Mouse (Mus musculus): ENCODE results near the gene Astn2.

The Astn2 gene

GRCm38 (mm10) chr4:65969318-65969717 lies 435.1 kb downstream of the Astn2 start:
- DNase-seq (ENCODE audit: low spot score), result no peak

DNA sequence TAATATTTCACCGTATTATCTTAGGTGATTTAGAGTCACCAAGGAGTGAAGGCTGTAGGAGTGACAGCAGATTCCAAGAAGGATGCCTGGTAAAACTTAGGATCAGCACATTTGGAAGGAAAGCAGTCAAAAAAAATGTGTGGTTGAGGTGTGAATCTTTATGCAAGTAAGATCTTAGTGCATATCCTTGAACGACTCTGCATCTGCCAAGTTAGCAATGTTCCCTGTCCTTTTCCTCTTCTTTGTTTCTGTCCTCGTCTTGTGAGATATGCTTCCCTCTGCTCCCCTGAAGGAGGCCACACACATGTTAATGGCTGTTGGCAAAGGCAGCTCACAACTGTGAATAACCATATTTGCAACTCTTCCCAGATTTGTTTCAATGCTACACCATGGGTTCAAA lies 439.8 kb downstream of the Astn2 start:
- DNase-seq (ENCODE audit: low spot score), result no peak

- DNase-seq (ENCODE audit: low spot score), result no peak
These were observed 445.1 kb downstream of the Astn2 start for GRCm38 (mm10) chr4:65959188-65959759.

GRCm38 (mm10) chr4:65958369-65959187 lies 445.8 kb downstream of the Astn2 start:
- no peak for DNase-seq (ENCODE audit: low spot score)

DNA sequence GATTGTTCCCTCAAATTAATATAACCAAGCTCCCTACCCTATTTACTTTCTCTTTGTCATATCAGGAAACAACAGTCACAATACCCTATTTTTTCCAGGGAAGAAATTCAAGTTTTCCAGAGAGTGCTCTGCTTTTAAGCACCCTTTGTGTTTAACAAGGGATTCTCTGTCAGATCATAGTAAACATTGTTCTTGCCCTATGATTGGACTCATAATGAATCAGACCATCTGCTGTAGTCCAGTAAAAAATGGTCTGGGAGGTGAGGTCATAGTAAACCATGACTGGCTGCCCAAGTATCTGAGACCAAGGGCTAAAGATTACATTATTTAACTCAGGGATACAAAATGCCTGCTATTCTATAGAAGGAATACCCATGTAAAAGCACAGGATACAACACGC lies 452.5 kb downstream of the Astn2 start:
- no peak for DNase-seq (ENCODE audit: low spot score)

GRCm38 (mm10) chr4:65947141-65947649 lies 457.2 kb downstream of the Astn2 start:
- DNase-seq (ENCODE audit: low spot score), result no peak

DNA sequence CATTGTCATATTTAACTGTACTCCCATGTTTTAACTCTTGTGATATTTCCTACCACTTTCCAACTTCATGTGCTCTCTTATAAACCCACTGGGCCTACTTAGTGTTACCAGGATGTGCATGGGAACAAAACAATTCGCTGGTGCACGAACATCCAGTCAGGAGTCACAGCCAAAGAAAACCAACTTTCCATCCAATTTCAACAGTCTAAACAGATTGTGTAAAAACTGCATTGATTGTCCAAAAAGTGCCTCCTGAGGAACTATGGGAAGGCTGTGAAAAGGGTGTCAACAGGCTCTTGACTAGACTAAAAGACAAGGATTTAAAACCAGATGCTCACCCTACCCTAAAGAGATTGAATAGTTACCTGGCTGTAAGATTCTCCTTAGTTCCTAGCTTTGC lies 458.4 kb downstream of the Astn2 start:
- no peak for DNase-seq (ENCODE audit: low spot score)

DNA sequence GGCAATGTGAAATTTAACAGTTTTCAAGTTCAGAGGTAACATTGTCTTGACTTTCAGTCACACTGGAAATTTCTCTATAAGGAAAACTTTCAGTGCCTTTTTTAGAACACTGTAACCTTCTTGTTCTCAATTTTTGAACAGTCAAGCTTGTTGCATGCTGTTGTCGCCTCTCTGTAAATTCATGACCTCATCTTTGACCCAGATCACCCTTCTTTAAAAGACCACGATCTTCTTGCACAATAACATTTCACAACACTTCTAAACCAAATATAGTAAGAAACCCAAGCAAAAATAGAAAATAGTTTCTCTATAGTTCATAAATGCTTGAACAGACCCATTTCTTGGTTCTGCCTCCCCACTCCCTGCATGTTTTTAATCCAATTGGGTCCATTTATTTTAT lies 473.5 kb downstream of the Astn2 start:
- DNase-seq (ENCODE audit: low spot score), result no peak

- DNase-seq (ENCODE audit: low spot score), result no peak
These were observed 484.1 kb downstream of the Astn2 start for GRCm38 (mm10) chr4:65920294-65920693.

DNA sequence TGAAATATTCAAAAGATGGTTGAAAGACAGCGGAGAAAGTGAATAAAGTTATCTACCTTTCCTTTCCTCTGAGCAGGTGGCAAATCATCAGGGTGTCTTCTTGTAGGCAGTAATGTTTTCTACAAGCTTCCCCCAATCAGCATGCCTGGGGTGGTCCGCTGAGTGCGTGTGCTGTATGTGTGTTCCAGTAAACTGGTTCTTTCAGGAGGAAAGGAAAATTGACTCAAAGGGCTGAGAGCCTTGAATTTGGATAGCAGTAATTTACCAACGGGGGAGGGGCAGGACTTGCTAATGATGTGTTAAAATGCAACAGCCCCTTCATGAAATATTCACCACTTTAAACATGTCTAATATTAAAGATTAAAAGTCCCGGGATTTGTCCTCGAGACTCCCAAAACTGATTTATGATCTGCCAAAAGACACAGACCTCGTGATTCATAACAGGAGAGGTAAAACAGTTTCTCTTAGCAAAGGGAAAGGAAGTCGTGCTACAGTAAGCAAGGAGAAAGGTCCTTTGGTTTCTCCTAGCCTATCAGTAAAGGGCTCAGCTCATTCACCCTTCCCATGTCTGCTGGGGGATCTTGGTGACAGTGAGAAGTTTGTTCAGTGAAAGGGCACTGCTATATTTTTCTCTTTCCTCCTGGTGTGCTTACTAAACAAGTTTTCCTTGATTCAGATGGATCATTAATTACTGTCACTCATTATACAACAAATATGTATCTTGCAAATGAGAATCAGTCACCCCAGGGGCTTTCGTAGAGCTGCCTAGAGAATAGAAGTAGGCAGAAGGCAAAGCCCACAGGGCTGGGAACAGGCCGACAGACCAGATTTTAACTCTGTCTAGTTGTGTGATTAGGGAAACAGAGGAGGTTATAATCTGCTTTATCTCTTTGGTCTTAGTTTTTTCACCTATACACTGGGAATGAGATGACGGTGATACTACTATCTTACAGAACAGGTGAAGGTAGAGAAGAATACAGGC lies 488.1 kb downstream of the Astn2 start:
- DNase-seq (ENCODE audit: low spot score), result no peak

DNA sequence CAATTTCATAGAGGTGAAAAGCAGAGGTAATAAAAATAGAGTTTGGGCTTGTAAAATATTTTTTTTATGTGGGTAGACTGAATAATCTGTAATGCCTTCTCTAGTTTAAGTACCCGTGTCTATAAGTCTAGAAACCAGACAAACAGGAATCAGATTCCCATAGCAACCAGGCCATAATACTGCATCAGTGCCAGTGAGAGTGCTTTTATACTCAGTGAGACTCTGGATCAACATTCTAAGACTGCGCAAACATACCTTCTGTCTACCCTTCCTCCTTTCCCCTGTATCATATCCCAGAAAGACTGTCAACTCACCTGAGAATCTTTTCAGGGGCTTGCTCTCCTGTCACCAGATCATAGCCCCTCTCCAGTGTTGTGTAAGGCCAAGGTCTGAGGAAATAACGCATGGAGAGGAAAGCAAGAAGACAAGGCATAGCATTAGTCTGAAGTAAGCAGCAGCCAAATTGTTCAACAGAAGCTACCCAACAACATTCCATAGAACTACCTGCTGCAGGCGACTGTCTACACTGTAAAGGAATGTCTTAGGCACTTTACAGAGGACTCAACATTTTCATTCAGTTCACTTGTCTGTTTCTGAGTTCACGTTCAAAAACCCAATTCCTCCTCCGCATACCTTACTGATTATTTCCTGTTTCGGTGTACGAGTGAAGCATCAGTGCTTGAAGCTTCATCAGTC lies 492.0 kb downstream of the Astn2 start:
- DNase-seq (ENCODE audit: low spot score), result no peak

DNA sequence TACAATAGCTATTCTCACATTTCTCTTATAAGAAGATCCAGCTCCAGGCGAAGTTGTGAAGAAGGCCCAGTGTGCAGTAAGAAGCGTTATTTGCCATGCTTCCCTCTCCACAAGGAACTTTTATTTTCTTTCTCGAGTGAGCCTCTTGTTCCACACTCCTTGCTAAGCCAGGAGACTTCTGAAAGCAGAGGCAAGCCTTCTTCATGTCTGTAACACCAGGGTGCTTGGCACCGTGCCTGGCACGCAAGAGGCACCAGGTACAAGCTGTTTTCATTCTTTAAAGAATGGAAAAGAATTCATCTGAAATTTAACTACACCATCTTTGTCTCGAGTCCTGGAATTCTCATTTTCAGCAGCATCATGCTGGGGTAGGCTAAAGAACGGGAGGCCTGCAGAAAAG lies 496.8 kb downstream of the Astn2 start:
- no peak for DNase-seq (ENCODE audit: low spot score)

DNA sequence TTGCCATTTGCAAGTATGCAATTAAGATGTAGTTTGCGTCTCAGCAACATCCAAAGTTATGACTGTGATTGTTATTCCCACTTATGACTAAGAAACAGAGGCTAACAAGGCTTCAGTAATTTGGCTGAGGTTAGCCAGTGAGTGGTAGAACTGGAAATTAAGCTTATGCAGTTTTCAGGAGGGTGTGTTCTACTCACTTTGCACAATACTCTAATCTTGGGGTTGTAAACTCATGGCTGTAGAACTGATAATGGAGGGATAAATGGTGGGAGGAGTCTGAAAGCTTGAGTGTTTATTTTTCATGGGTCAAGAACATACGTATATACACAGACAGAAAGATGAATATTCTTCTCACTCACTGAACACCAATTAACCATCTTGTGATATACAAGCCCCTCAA lies 499.4 kb downstream of the Astn2 start:
- DNase-seq (ENCODE audit: low spot score), result no peak

DNA sequence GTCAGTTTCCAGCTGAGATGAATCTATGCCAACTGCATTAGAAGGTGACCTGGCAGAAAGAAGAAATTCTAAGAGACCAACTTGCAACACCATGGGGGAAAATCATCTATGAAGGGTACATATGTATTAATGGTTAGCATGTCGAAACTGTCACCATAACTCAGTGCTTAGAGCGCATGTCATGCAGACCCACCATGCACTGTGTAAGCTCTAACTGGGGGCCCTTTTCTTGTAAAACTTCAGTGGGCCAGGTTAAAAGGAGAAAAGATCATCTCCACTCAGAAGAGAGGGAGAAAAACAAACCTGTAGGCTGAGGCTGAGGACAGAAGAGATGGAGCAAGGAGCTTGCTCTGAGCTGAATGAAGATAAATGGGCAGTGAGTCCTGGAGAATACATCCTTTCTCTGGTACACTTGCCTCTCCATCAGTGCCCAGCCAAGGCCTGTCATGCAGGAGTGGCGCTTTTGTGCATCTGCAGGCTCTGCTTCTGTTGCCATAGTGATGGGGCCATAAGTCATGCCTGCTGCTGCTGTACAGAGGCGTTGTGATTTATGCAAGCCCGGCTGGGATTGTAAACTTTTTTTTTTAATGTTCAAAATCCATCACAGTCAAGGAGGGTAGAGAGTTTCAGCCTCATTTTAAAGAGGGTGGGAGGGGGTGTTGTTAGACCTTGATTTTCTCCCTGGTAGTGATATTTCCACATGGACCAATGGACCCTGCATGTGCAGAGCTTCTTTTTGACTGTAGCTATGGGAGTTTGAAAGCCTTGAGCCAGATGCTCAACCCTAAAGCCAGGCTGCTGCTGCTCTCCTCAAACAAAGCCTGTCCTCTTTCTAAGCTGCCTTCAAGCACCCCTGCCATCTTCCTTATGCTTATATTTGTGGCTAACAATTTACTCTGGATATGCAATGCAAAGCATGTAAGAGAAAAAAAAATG lies 508.1 kb downstream of the Astn2 start:
- no peak for DNase-seq (ENCODE audit: low spot score)

- DNase-seq (ENCODE audit: low spot score), result no peak
These were observed 515.9 kb downstream of the Astn2 start for GRCm38 (mm10) chr4:65888332-65888993.

GRCm38 (mm10) chr4:65886862-65887261 lies 517.5 kb downstream of the Astn2 start:
- DNase-seq (ENCODE audit: low spot score), result no peak

DNA sequence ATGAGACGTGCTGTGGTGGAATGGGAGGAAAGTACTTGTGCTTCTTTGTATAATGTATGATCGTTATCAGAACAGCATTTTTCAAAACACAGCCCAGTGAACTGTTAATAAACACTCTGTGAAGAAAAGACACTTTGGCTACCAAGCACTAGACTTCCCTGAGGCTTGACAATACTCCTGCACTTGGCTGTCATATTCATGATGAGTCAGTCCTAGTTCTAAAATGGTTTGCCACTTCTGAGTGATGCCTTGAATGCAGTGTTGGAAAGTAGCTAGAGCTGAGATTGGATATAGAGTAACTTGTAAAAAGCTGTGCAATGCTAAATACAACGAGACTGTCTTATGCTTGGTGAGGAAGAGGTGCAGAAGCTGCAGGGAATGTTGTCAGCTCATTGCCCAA lies 518.5 kb downstream of the Astn2 start:
- DNase-seq (ENCODE audit: low spot score), result no peak

DNA sequence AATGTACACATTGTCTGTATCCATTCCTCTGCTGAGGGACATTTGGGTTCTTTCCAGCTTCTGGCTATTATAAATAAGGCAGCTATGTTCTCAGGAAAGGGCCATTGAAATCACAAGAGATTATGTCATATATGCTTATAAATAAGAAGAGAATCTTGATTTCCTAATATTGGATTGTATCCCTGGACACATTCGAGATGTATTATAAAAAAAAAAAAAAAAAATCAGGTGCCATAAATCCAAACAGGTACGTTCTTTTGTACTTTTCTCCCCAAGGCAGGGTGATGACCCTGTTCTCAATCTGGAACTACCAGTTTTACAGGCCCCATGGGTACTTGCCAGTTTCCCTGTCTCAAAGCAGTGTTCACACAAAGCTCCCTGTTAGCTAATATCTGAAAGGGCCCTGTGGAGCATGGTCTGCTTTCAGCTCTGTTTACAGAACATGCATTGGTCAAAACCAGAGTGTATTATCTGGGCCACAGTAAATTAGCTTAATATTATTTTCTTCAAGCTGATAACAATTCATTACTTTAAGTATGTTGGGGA lies 530.1 kb downstream of the Astn2 start:
- no peak for DNase-seq (ENCODE audit: low spot score)

DNA sequence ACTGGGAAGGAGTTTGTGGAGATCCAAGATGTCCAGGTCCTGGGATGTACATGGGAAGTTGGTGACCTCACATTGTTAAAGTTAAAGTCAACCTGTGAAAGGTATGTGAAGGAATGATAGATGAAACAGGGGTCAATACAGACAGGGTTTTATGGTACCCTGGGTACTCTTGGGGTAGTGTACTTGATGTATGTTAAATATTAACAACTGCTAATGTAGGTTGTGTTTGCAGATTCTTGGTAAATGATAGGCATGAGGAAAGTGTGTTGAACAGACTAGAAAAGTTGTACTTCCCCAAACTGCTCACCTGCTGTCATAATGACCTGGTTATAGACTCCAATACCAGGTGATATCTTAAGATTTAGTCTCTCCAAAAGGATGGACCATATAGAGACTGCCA lies 539.9 kb downstream of the Astn2 start:
- DNase-seq (ENCODE audit: low spot score), result no peak

DNA sequence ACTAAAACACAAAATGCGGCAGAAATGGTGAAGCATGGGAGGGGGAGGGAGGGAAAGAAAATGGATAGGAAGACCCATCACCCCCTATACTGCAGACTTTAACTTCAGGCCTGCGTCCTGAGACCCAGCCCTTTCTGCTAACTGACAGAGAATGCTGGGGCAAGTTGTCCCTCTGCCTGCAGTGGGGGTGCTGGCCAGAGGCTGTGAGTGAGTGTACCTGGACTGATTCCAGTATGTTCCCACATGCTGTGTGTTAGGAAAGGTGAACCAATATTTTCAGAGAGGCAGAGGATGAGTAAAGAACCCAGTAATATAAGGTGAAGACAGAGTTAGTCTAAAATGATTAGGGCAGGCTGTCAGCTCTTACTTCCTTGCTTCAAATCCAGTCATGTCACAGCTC lies 561.2 kb downstream of the Astn2 start:
- no peak for DNase-seq (ENCODE audit: low spot score)
